Mouse (Mus musculus): ENCODE results near the gene Pgbd5.

DNA sequence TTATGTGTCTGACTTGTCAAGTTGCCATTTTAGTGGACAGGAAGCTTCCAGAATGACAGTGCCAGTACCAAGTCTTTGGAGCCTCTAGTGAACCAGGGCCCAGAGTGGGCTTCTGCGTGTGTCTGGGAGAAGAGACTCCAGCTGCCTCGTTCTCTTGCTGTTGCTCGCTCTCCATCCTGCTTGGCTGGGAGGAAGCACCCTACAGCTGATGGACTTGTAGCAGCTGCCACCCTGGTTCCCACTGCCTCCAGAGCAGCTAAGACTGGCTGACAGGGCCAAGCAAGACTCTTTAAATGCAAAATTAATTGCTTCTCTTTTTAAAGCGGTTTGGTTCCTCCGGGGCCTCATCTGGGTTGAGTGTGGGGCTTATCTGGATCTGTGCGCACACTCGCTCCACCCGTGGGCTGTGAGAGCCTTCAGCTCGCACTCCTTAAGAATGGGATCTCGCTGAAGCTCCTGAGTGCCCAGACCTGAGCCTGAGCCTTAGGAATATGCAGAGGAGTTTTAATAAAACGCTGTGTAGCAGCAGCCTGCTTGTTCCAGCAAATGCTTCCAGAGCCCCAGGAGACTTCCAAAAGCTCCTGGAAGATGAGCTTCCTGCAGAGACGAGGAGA lies 118.1 kb downstream of the Pgbd5 start:
- TF ChIP-seq EP300 (IDR thresholded peaks at IDR 0.05; ENCODE audit: insufficient read depth, low read depth, low read length): no peak
- no peak for TF ChIP-seq CTCF (IDR thresholded peaks at IDR 0.05)
- no peak for TF ChIP-seq POLR2A (IDR thresholded peaks at IDR 0.05; ENCODE audit: insufficient read depth, low read depth, low read length)
